11 mouse cellular contexts compared by ENCODE assay signal in the genomic region with DNA sequence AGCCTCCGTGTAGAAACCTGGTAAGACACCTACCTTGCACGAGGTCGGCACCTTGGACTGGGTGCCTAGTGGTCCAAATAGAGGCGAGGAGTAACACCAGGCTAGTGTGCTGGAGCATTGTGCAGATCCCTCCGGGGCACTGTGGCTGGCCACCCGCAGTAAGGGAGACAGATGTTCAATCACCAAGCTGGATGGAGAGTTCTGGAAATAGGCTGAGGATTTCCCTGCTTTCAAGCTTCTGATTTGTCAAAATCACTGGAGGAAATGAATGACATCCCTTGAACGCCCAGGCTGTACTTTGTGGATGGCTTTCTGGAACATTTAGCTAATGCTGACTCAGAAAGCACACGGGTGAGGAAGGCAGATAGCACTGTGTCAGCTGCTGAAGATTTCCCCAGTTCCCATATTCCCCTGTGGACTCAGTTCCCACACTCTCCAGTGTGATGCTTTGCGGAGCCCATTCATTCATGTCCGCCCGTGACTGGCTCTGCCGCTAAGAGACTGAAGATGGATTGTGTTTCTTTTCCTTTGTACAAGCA. TPM values are rescaled to one million over a fixed set of nuclear protein-coding genes. Genes with fewer than 3 reads are reported as not detected.
DNase-seq lines count a peak whose midpoint lies in the region; ATAC-seq lines count a peak whose summit lies in the region.
"Had no signal": no experiment of that assay in that cellular context is flagged by ENCODE, and none has a peak within 500 bp of the region (broad histone marks: within the 10 kb centered on the region; RNA-seq: fewer than 3 reads in every experiment).

A gene (minus strand): TSS at position 489 of the 539 bp plus-strand sequence.

- no peaks in the 10 kb centered on the region for H3K9me3 ChIP-seq in intestine, embryonic 14.5 days (ENCODE audit: control insufficient read depth, low read length)
- H3K9me3 ChIP-seq in lung, embryonic 15.5 days = no peaks in the 10 kb centered on the region
- H3K9me3 ChIP-seq: kidney, embryonic 15.5 days had no signal

- 0 out of 2 replicates have a peak within 1 kb of the TSS, but pooled peaks have one; percentile 0 for H3K27ac ChIP-seq in intestine, embryonic 14.5 days (ENCODE audit: low read depth)
- peak within 1 kb of the TSS; percentile 38 for H3K27ac ChIP-seq in lung, embryonic 15.5 days
- H3K27ac ChIP-seq: kidney, embryonic 15.5 days had no signal

- ATAC-seq in intestine, embryonic 14.5 days (replicated peaks; ENCODE audit: low FRiP score, low TSS enrichment, low read depth) = no peak
- no peak for ATAC-seq in lung, embryonic 15.5 days (ENCODE audit: borderline replicate concordance, extremely low read depth, low FRiP score, low TSS enrichment)
- ATAC-seq: midbrain, embryonic 16.5 days had no signal

- WGBS in intestine, embryonic 14.5 days = 62% methylated on average over 12 of the region's 12 CpGs
- WGBS in lung, embryonic 15.5 days = 60% methylated on average over 12 of the region's 12 CpGs

- peaks cover 26% of the 10 kb centered on the region; the same call in 1 of the 2 replicates for H3K4me1 ChIP-seq in intestine, embryonic 14.5 days (replicated peaks; ENCODE audit: control insufficient read depth, insufficient read depth, low read length)
- H3K4me1 ChIP-seq in lung, embryonic 15.5 days = peaks cover 23% of the 10 kb centered on the region

- H3K9ac ChIP-seq in intestine, embryonic 14.5 days (ENCODE audit: low read length) = no peak within 1 kb of the TSS
- H3K9ac ChIP-seq in lung, embryonic 15.5 days = peak within 1 kb of the TSS; percentile 36
- H3K9ac ChIP-seq: kidney, embryonic 15.5 days had no signal

- H3K4me3 ChIP-seq in intestine, embryonic 14.5 days (ENCODE audit: low read depth, low read length) = no peak within 1 kb of the TSS
- H3K4me3 ChIP-seq in lung, embryonic 15.5 days = peak within 1 kb of the TSS; percentile 24
- H3K4me3 ChIP-seq: kidney, embryonic 15.5 days had no signal

- H3K36me3 ChIP-seq in intestine, embryonic 14.5 days (ENCODE audit: control insufficient read depth, insufficient read depth, low read length) = no peaks in the 10 kb centered on the region; the same call in 1 of the 2 replicates
- no peaks in the 10 kb centered on the region for H3K36me3 ChIP-seq in lung, embryonic 15.5 days
- H3K36me3 ChIP-seq: kidney, embryonic 15.5 days had no signal

- peak; percentile 16 for DNase-seq in embryo, embryonic 10 days (ENCODE audit: low spot score)
- no peak for DNase-seq in embryo, embryonic 10.5 days (ENCODE audit: low spot score)
- no peak for DNase-seq in adrenal gland, postnatal 10 days
- no peak for DNase-seq in intestine, embryonic 14.5 days (ENCODE audit: low spot score)
- no peak for DNase-seq in right cerebral cortex, postnatal 36 days (ENCODE audit: low spot score in 2 of 2)
- no peak for DNase-seq in right cerebral cortex, adult 18-20 months
- no peak for DNase-seq in right cerebral cortex, postnatal 4 days
- DNase-seq: cerebellum, postnatal 14 days had no signal

- H3K27me3 ChIP-seq in intestine, embryonic 14.5 days (replicated peaks; ENCODE audit: control insufficient read depth, insufficient read depth, low read length) = no peaks in the 10 kb centered on the region
- H3K27me3 ChIP-seq in lung, embryonic 15.5 days = no peaks in the 10 kb centered on the region
- H3K27me3 ChIP-seq: kidney, embryonic 15.5 days had no signal

- H3K4me2 ChIP-seq in intestine, embryonic 14.5 days (ENCODE audit: low read length) = no peak within 1 kb of the TSS
- H3K4me2 ChIP-seq in lung, embryonic 15.5 days = peak within 1 kb of the TSS; percentile 15; the same call in 1 of the 2 replicates
- H3K4me2 ChIP-seq: kidney, embryonic 15.5 days had no signal

RNA-seq across cellular contexts. Expression of the gene that starts here (rescaled TPM):
- total RNA-seq in adrenal gland, postnatal 10 days (2021) = 10 to 100 TPM; 15.1 to 20.6 TPM
- polyA plus RNA-seq in intestine, embryonic 14.5 days (2014; fragmentation: Nextera tagmentation; extraction: Ambion mirVana) = 7.8 and 10.3 TPM in 2 replicates
- 48.2 and 55.6 TPM in 2 replicates for polyA plus RNA-seq in lung, embryonic 15.5 days (2015; fragmentation: Nextera tagmentation; extraction: Ambion mirVana)
